Mouse (Mus musculus): ENCODE measurements around the gene Gm973.

DNA sequence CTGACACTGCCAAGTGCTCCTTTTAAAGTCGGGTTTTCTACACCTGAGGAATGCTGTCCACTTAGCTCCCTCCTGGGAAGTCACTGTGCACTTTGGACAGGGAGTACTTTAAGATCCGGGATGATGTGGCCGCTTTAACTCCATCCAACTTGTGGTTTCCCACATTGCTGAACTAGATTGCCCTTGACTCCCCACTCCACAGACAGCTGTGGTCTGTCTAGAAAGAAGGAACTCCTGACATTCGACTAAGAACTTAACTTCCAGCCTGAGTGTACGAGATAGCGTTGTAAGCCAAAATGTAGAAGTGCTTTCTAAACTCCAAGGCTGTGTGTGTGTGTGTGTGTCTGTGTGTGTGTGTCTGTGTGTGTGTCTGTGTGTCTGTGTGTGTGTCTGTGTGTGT lies 34.2 kb downstream of the Gm973 start:
- TF ChIP-seq POLR2A (IDR thresholded peaks at IDR 0.05; ENCODE audit: borderline replicate concordance, extremely low read depth, insufficient read depth, insufficient read length, poor library complexity, severe bottlenecking), result no peak
- no peak for TF ChIP-seq CTCF (IDR thresholded peaks at IDR 0.05; ENCODE audit: borderline replicate concordance, extremely low read depth, insufficient read depth, insufficient read length)

Measured in brain, embryonic 14.5 days (tissue).